Mouse (Mus musculus) midbrain, embryonic 14.5 days (tissue): ENCODE measurements around the gene Dhx8. TPM values are rescaled to one million over a fixed set of nuclear protein-coding genes. Genes with fewer than 3 reads are reported as not detected.
A peak's percentile ranks its signal among the peaks of the same experiment; 100 is the strongest.

Source experiments
- ATAC-seq: fragments of 200-750 bp; cut with Nextera tagmentation; 2 replicates; pipeline ENCODE4 v1.8.0; 2017; ENCODE audit warnings: moderate number of reproducible peaks, moderate library complexity; ENCODE audit not compliant: low FRiP score, low TSS enrichment
- DNase-seq: peaks from one replicate; pipeline ENCODE4 v3.0.0-alpha.2; 2015
- H3K27ac ChIP-seq: fragments of 300-500 bp; sonication (generic); replicated peaks from 2 replicates; pipeline ENCODE4 v1.5.1; 2014; ENCODE audit warnings: mild to moderate bottlenecking, low read depth, low read length, moderate library complexity
- H3K27me3 ChIP-seq: fragments of 300-500 bp; sonication (generic); 2 replicates; pipeline ENCODE4 v1.6.1; 2014; ENCODE audit warnings: low read length, control low read depth, mixed read lengths; ENCODE audit not compliant: control insufficient read depth, insufficient read depth
- H3K36me3 ChIP-seq: fragments of 300-500 bp; sonication (generic); 2 replicates; pipeline ENCODE4 v1.6.1; 2014; ENCODE audit warnings: low read length, control low read depth; ENCODE audit not compliant: control insufficient read depth, insufficient read depth
- H3K4me1 ChIP-seq: fragments of 300-500 bp; sonication (generic); 2 replicates; pipeline ENCODE4 v1.6.1; 2014; ENCODE audit warnings: mild to moderate bottlenecking, antibody characterized with exemption, low read length, control low read depth; ENCODE audit not compliant: control insufficient read depth, insufficient read depth
- H3K4me2 ChIP-seq: fragments of 300-500 bp; sonication (generic); 2 replicates; pipeline ENCODE4 v1.6.1; 2014; ENCODE audit warnings: mild to moderate bottlenecking, low read length, moderate library complexity
- H3K4me3 ChIP-seq: fragments of 300-500 bp; sonication (generic); replicated peaks from 2 replicates; pipeline ENCODE4 v1.5.1; 2014; ENCODE audit warnings: low read depth, low read length
- H3K9ac ChIP-seq: fragments of 300-500 bp; sonication (generic); replicated peaks from 2 replicates; pipeline ENCODE4 v1.6.1; 2014; ENCODE audit warnings: mild to moderate bottlenecking, low read length, moderate library complexity
- H3K9me3 ChIP-seq: fragments of 300-500 bp; sonication (generic); 2 replicates; pipeline ENCODE4 v1.6.1; 2016; ENCODE audit warnings: low read length, control low read depth, mixed read lengths; ENCODE audit not compliant: control insufficient read depth
- WGBS: fragments of 180-500 bp; shearing (Covaris S2); extraction: QIAGEN DNeasy Blood & Tissue Kit; methylation state at CpG from one replicate; pipeline ENCODE4 v1.1.7; 2014; 5-methylcytosine and 5-hydroxymethylcytosine counted together
- polyA plus RNA-seq: library from polyadenylated mRNA; unstranded; fragments of >200 nt; fragmentation: Nextera tagmentation; extraction: Ambion mirVana; gene quantifications from 2 replicates; pipeline ENCODE4 v1.2.1, GENCODE M21; 2014

Gene Dhx8
- polyA plus RNA-seq, 1 experiment from 2014 or later, result 35.4 TPM

DNA sequence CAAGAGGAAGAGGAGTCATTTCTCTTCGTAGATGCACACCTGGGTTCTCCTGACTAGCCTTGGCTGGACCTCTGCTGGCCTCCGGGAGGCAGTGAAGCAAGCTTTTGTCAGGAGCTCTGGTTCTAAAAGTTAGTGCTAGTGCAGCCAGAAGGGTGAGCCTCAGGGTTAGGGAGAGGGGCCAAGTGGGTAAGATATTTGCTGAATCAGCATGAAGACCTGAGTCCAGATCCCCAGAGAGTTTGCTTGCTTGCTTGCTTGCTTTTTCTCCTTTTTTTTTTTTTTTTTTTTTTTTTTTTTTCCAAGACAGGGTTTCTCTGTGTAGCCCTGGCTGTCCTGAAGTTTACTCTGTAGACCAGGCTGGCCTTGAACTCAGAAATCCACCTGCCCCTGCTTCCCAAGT lies 64.6 kb downstream of the Dhx8 start:
- Histone ChIP-seq H3K4me3 (no peak overlapping the region), H3K9me3 (no peaks in the 10 kb centered on the region), H3K27me3 (no peaks in the 10 kb centered on the region), H3K4me1 (0 out of 2 replicates have a peak, but pooled peaks cover 5% of the 10 kb centered on the region), H3K9ac (no peak overlapping the region), H3K27ac (no peak overlapping the region), H3K36me3 (no peaks in the 10 kb centered on the region), H3K4me2 (no peak overlapping the region)
- ATAC-seq (no peak), DNase-seq (no peak)
- WGBS, result 75% methylated on average over 2 of the region's 2 CpGs

DNA sequence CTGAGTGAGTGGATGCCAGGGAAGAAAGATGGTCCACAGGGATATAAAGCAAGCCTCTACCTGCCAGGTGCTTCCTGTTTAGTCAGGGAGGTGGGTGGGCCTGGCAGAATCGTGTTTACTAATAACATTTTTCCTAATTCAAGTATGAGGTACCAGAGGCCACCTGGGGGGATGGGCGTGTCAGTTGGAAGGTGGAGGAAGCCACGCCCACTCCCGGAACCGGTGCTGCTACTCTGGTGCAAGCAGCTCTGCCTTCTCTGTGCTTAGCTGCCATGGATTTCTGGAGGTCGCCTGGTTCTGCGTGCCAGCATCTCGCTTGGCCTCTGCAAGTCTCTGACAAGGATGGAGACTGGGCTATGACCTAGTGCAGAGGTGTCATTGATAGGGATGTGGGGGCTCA lies 65.4 kb downstream of the Dhx8 start:
- no peaks in the 10 kb centered on the region for H3K36me3 ChIP-seq
- H3K4me3 ChIP-seq, result no peak overlapping the region
- DNase-seq (no peak), ATAC-seq (no peak)
- H3K27me3 ChIP-seq, result no peaks in the 10 kb centered on the region
- no peaks in the 10 kb centered on the region for H3K9me3 ChIP-seq
- H3K27ac ChIP-seq, result no peak overlapping the region
- 47% methylated on average over 8 of the region's 8 CpGs for WGBS
- no peak overlapping the region for H3K9ac ChIP-seq
- no peak overlapping the region for H3K4me2 ChIP-seq
- 0 out of 2 replicates have a peak, but pooled peaks cover 5% of the 10 kb centered on the region for H3K4me1 ChIP-seq

GRCm38 (mm10) chr11:101801386-101801785 lies 68.7 kb downstream of the Dhx8 start:
- H3K27ac ChIP-seq, result no peak overlapping the region
- H3K4me1 ChIP-seq, result 0 out of 2 replicates have a peak, but pooled peaks cover 5% of the 10 kb centered on the region
- no peak overlapping the region for H3K9ac ChIP-seq
- H3K4me3 ChIP-seq, result no peak overlapping the region
- 8% methylated on average over 5 of the region's 5 CpGs for WGBS
- no peak overlapping the region for H3K4me2 ChIP-seq
- no peak for ATAC-seq
- no peaks in the 10 kb centered on the region for H3K36me3 ChIP-seq
- H3K27me3 ChIP-seq, result no peaks in the 10 kb centered on the region
- no peak for DNase-seq
- no peaks in the 10 kb centered on the region for H3K9me3 ChIP-seq

DNA sequence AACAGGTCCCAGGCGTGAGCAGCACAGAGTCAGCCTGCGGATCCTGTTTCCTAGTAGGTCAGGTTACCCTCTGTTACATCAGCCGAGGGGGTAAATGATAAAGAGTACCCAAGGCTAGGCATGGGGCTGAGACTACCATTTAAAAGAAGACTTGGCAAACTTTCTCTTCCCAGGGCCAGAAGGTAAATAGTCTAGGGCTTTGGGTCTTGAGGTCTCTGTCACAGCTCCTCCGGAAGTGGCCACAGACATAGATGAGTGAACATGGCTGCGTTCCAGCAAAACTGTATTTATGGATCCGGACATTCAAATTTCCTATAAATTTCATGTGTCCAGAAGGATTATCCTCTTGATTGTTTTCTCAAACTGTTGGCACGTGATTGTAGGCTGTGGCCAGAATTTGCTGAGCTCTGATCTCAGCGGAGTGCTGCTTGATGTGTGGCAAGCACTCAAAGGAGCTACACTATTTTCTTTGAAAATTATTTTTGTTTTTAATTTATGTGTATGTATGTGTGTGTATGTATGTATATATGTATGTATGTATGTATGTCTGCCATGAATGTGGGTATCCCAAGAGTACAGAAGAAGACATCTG lies 72.5 kb downstream of the Dhx8 start:
- DNase-seq, result no peak
- no peaks in the 10 kb centered on the region for H3K36me3 ChIP-seq
- no peak overlapping the region for H3K27ac ChIP-seq
- H3K4me1 ChIP-seq, result 0 out of 2 replicates have a peak, but pooled peaks cover 5% of the 10 kb centered on the region
- ATAC-seq, result no peak
- no peak overlapping the region for H3K4me2 ChIP-seq
- WGBS, result 89% methylated on average over 8 of the region's 8 CpGs
- no peak overlapping the region for H3K9ac ChIP-seq
- H3K9me3 ChIP-seq, result no peaks in the 10 kb centered on the region
- no peaks in the 10 kb centered on the region for H3K27me3 ChIP-seq
- no peak overlapping the region for H3K4me3 ChIP-seq

DNA sequence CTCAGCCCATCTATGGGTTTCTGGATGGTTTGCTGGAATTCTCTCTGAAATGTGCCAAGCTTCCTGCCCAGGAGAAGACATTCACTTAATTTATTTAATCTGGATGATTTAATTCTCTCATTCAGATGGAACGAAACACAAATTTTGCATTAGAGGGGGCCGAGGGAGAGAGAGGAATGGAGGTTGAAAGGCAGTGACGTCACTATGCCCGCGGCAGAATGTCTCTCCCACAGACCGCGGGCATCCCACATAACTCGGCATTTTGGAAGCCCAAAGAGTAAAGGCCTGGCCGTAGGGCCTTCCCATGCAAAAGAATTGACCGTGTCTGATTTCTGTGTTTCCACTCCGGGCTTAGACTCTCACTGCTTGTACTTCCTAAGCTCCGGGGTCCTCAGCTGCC lies 74.0 kb downstream of the Dhx8 start:
- DNase-seq (no peak), ATAC-seq (no peak)
- no peak overlapping the region for H3K4me3 ChIP-seq
- no peak overlapping the region for H3K9ac ChIP-seq
- no peak overlapping the region for H3K4me2 ChIP-seq
- 62% methylated on average over 12 of the region's 12 CpGs for WGBS
- H3K4me1 ChIP-seq, result no peaks in the 10 kb centered on the region
- H3K36me3 ChIP-seq, result no peaks in the 10 kb centered on the region
- H3K27me3 ChIP-seq, result no peaks in the 10 kb centered on the region
- H3K9me3 ChIP-seq, result no peaks in the 10 kb centered on the region
- H3K27ac ChIP-seq, result no peak overlapping the region

- H3K4me3 ChIP-seq, result no peak overlapping the region
- no peaks in the 10 kb centered on the region for H3K27me3 ChIP-seq
- no peak overlapping the region for H3K27ac ChIP-seq
- WGBS, result 87% methylated on average over 10 of the region's 10 CpGs
- no peak overlapping the region for H3K9ac ChIP-seq
- H3K36me3 ChIP-seq, result no peaks in the 10 kb centered on the region
- no peaks in the 10 kb centered on the region for H3K9me3 ChIP-seq
- DNase-seq (no peak), ATAC-seq (no peak)
- no peak overlapping the region for H3K4me2 ChIP-seq
- H3K4me1 ChIP-seq, result no peaks in the 10 kb centered on the region
Measured at GRCm38 (mm10) chr11:101807266-101807665, 74.5 kb downstream of the Dhx8 start.

DNA sequence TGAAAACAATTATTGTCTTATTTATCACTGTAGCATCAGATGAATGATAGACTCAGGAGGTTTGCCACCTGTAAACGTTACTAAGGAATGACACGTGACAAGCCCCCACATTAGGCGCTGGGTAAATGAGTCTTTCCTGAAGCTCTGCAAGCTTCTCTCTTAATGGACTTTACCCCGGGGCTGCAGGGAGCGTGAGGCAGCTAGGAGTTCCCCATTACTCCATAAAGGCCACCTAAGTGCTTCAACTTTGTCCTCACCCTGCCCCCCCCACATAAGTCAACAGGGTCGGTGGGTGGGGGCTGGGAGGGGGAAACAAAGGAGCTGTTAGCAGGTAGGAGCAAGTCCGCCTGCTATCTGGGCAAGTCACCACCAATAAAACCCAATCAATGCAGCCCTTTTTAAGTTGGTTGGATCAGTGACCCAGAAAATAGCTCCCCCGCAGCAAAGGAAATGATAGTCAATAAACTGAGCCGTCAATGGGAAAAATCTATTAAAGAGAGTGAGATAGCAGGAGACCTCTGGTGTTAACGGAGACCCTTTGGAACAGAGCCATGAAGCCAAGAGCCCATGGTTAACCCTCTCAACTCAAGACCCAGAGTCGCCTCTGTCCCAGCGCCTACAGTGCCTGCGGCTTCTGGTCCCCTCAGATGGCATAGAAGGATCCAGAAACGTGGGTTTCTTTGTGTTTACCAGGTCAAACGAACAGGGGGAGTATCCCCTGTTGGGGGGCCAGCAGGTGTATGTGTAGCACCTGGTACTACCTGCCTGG lies 76.5 kb downstream of the Dhx8 start:
- no peak for DNase-seq
- H3K9ac ChIP-seq, result no peak overlapping the region
- H3K4me3 ChIP-seq, result no peak overlapping the region
- no peak for ATAC-seq
- peaks cover under 1% of the 10 kb centered on the region; the same call in 1 of the 2 replicates for H3K4me1 ChIP-seq
- H3K36me3 ChIP-seq, result no peaks in the 10 kb centered on the region
- 48% methylated on average over 15 of the region's 15 CpGs for WGBS
- H3K9me3 ChIP-seq, result no peaks in the 10 kb centered on the region
- peaks cover 7% of the 10 kb centered on the region; the same call in 1 of the 2 replicates for H3K27me3 ChIP-seq
- H3K4me2 ChIP-seq, result no peak overlapping the region
- H3K27ac ChIP-seq, result no peak overlapping the region

GRCm38 (mm10) chr11:101813259-101813658 lies 80.5 kb downstream of the Dhx8 start:
- ATAC-seq, result no peak
- peak; percentile 90 for DNase-seq
- WGBS, result 1% methylated on average over 7 of the region's 7 CpGs

More at GRCm38 (mm10) chr11:101813259-101813658, 80.5 kb downstream of the Dhx8 start:
- peaks cover 7% of the 10 kb centered on the region; the same call in 1 of the 2 replicates for H3K27me3 ChIP-seq
- no peak overlapping the region for H3K4me3 ChIP-seq
- no peaks in the 10 kb centered on the region for H3K9me3 ChIP-seq
- no peak overlapping the region for H3K27ac ChIP-seq
- H3K36me3 ChIP-seq, result no peaks in the 10 kb centered on the region
- H3K4me2 ChIP-seq, result no peak overlapping the region
- H3K4me1 ChIP-seq, result peaks cover 9% of the 10 kb centered on the region; the same call in 1 of the 2 replicates
- H3K9ac ChIP-seq, result no peak overlapping the region
